ENCODE assay signal across 20 mouse cellular contexts in genomic region chr3:30788531-30788930, GRCm38 (mm10). TPM values are rescaled to one million over a fixed set of nuclear protein-coding genes. Genes with fewer than 3 reads are reported as not detected.
DNase-seq lines count a peak whose midpoint lies in the region.
"Had no signal": no experiment of that assay in that cellular context is flagged by ENCODE, and none has a peak within 500 bp of the region (broad histone marks: within the 10 kb centered on the region; RNA-seq: fewer than 3 reads in every experiment).

No protein-coding gene starts in this region.

- peak; percentile 14 for DNase-seq in heart, adult 8-10 months (ENCODE audit: low spot score)
- DNase-seq in heart, embryonic 10.5 days (ENCODE audit: low spot score) = no peak
- DNase-seq in ES-CJ7 (ENCODE audit: low read depth, low spot score) (peak; percentile 60), NIH3T3 (ENCODE audit: low read depth) (peak; percentile 47)
- DNase-seq in lung, postnatal 36 days = peak; percentile 72
- no peak for DNase-seq in right cerebral cortex, adult 18-20 months
- no peak for DNase-seq in gastrocnemius, adult 18-20 months (ENCODE audit: low spot score)
- DNase-seq: cerebellum, postnatal 10 days; kidney, postnatal 14 days; liver, embryonic 13.5 days; thymus, adult 18-20 months had no signal

- H3K4me3 ChIP-seq in heart, embryonic 10.5 days = no peak overlapping the region
- H3K4me3 ChIP-seq: embryonic facial prominence, embryonic 15.5 days; forebrain, embryonic 12.5 days; intestine, embryonic 15.5 days; liver, embryonic 13.5 days had no signal

- no peaks in the 10 kb centered on the region for H3K27me3 ChIP-seq in heart, embryonic 10.5 days (ENCODE audit: insufficient read depth, poor library complexity, severe bottlenecking)
- H3K27me3 ChIP-seq: embryonic facial prominence, embryonic 15.5 days; forebrain, embryonic 12.5 days; intestine, embryonic 15.5 days had no signal

- peaks cover 5% of the 10 kb centered on the region; the same call in 1 of the 2 replicates for H3K4me1 ChIP-seq in heart, embryonic 10.5 days
- H3K4me1 ChIP-seq: embryonic facial prominence, embryonic 15.5 days; forebrain, embryonic 12.5 days; liver, embryonic 13.5 days had no signal

- no peaks in the 10 kb centered on the region for H3K36me3 ChIP-seq in heart, embryonic 10.5 days
- H3K36me3 ChIP-seq: embryonic facial prominence, embryonic 15.5 days; forebrain, embryonic 12.5 days; intestine, embryonic 15.5 days; liver, embryonic 13.5 days had no signal

- no peak overlapping the region for H3K27ac ChIP-seq in heart, embryonic 10.5 days
- H3K27ac ChIP-seq: embryonic facial prominence, embryonic 15.5 days; forebrain, embryonic 12.5 days; intestine, embryonic 15.5 days; liver, embryonic 13.5 days had no signal

- WGBS in heart, embryonic 10.5 days = 18% methylated on average over 5 of the region's 5 CpGs

- no peaks in the 10 kb centered on the region for H3K9me3 ChIP-seq in heart, embryonic 10.5 days
- H3K9me3 ChIP-seq: embryonic facial prominence, embryonic 15.5 days; forebrain, embryonic 12.5 days; intestine, embryonic 15.5 days; liver, embryonic 13.5 days had no signal

RNA-seq across cellular contexts. Expression of gene Sec62, which starts 4.1 kb away (rescaled TPM):
- 10 to 100 TPM; 36.4 to 41.1 (median 38.2) TPM for total RNA-seq in heart, adult 8-10 months (2022)
- polyA plus RNA-seq in heart, embryonic 10.5 days (2016; fragmentation: Nextera tagmentation; extraction: Ambion mirVana) = 39.4 and 47.6 TPM in 2 replicates
- 10 to 100 TPM; 36.9 to 39.0 TPM for total RNA-seq in gastrocnemius, adult 18-20 months (2021)

RNA-seq across cellular contexts. Expression of gene Samd7, which starts 42.4 kb away (rescaled TPM):
- total RNA-seq in heart, adult 8-10 months (2022) = not detected
- polyA plus RNA-seq in heart, embryonic 10.5 days (2016; fragmentation: Nextera tagmentation; extraction: Ambion mirVana) = not detected in 2 replicates
- total RNA-seq in gastrocnemius, adult 18-20 months (2021) = not detected
- total RNA-seq: layer of hippocampus, postnatal 14 days; left cerebral cortex, postnatal 36 days; megakaryocyte progenitor cell, adult 5-6 weeks; monocyte, adult 5-6 weeks had no signal
- polyA plus RNA-seq: embryonic facial prominence, embryonic 15.5 days; forebrain, embryonic 12.5 days; heart, embryonic 11.5 days; hindbrain, embryonic 11.5 days; intestine, embryonic 15.5 days had no signal

Comparison
In these comparisons a context has a peak if more than half of its experiments do, and no peak if none do; other contexts are left out.
1. DNase-seq: peak in heart, adult 8-10 months (single experiment), ES-CJ7 (single experiment), NIH3T3 (single experiment) and lung, postnatal 36 days (single experiment); none in heart, embryonic 10.5 days (single experiment), right cerebral cortex, adult 18-20 months (single experiment) and gastrocnemius, adult 18-20 months (single experiment).